Mouse (Mus musculus) lung, adult 2 months (tissue): ENCODE measurements around the gene D630003M21Rik.

Experiments used
- CTCF ChIP-seq: fragments of 200-500 bp; IDR thresholded peaks from 2 replicates; pipeline ENCODE4 v1.5.1; 2011; ENCODE audit warnings: mild to moderate bottlenecking, low read length, control low read depth; ENCODE audit not compliant: insufficient read depth
- POLR2A ChIP-seq: fragments of 200-500 bp; IDR thresholded peaks from 2 replicates; pipeline ENCODE4 v1.6.1; 2011; ENCODE audit warnings: low read depth, mild to moderate bottlenecking, control low read depth, low read length, borderline replicate concordance; ENCODE audit errors: extremely low read depth

DNA sequence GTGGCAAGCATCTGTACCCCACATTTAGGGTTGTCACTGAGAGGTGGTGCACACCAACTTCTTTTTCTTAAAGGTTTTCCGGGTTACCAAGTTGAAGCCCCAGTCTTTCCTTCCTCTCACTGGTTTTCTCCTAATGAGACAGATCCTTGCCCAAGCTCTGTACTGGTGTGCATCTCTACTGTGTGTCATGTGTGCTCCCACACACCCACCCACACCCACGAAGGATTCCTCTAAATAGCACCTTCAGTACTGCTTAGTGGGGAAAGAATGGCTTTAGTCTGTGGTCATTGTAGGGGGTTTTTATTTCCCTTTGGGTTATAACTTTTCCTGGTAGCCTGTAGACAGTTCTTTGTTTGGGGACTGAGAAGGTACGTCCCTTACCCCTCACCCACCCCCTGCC lies 35.9 kb upstream of the D630003M21Rik start:
- TF ChIP-seq POLR2A (no peak), CTCF (no peak)
